ENCODE assay signal across 13 mouse cellular contexts in the genomic region with DNA sequence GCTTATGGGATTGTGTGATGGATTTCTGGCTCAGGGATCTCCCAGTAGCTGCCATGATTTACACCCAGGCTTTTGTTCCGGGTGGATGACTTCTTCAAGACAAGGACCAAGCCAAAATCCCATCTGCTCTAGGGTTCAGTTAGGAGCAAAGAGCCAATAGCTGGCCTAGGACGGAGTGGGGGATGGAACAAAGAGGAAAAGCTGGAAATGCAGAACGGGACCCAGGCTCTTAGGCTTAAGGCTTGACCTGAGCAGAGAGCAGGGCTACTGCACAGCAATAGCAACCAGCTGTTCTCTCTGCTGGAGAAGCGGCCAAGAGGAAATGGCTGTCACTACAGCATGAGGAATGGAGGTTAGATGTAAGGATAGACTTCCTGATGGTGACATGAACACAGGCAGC. TPM values are rescaled to one million over a fixed set of nuclear protein-coding genes. Genes with fewer than 3 reads are reported as not detected.
DNase-seq lines count a peak whose midpoint lies in the region; ATAC-seq lines count a peak whose summit lies in the region.
"Had no signal": no experiment of that assay in that cellular context is flagged by ENCODE, and none has a peak within 500 bp of the region (broad histone marks: within the 10 kb centered on the region; RNA-seq: fewer than 3 reads in every experiment).

No protein-coding gene starts in this region.

- peaks cover 37% of the 10 kb centered on the region for H3K4me1 ChIP-seq in hindbrain, embryonic 10.5 days (replicated peaks)
- H3K4me1 ChIP-seq in hindbrain, embryonic 12.5 days: peaks cover 16% of the 10 kb centered on the region; the same call in 1 of the 2 replicates
- H3K4me1 ChIP-seq in forebrain, embryonic 14.5 days (ENCODE audit: control insufficient read depth, insufficient read depth, low read length): no peaks in the 10 kb centered on the region
- H3K4me1 ChIP-seq: embryonic facial prominence, embryonic 15.5 days had no signal

- intact Hi-C loops in heart, postnatal 14 days (cut with DNase I): no loop called here

- no peak for ATAC-seq in hindbrain, embryonic 12.5 days (ENCODE audit: low FRiP score)
- ATAC-seq in forebrain, embryonic 14.5 days: no peak
- ATAC-seq: hindbrain, embryonic 16.5 days had no signal

- H3K9me3 ChIP-seq in hindbrain, embryonic 10.5 days: no peaks in the 10 kb centered on the region
- no peaks in the 10 kb centered on the region for H3K9me3 ChIP-seq in hindbrain, embryonic 12.5 days (replicated peaks)
- no peaks in the 10 kb centered on the region for H3K9me3 ChIP-seq in forebrain, embryonic 14.5 days (replicated peaks; ENCODE audit: control insufficient read depth, low read length)
- H3K9me3 ChIP-seq: embryonic facial prominence, embryonic 15.5 days; neural tube, embryonic 12.5 days had no signal

- H3K27ac ChIP-seq in hindbrain, embryonic 10.5 days: peak overlapping the region; percentile 18; the same call in 1 of the 2 replicates
- H3K27ac ChIP-seq in hindbrain, embryonic 12.5 days: no peak overlapping the region
- H3K27ac ChIP-seq in forebrain, embryonic 14.5 days (ENCODE audit: low read depth, low read length): no peak overlapping the region
- H3K27ac ChIP-seq: embryonic facial prominence, embryonic 15.5 days; neural tube, embryonic 12.5 days had no signal

- no peak overlapping the region for H3K9ac ChIP-seq in hindbrain, embryonic 12.5 days
- no peak overlapping the region for H3K9ac ChIP-seq in forebrain, embryonic 14.5 days (ENCODE audit: low read length)
- H3K9ac ChIP-seq: embryonic facial prominence, embryonic 15.5 days; neural tube, embryonic 12.5 days had no signal

- 54% methylated on average over 4 of the region's 4 CpGs for WGBS in hindbrain, embryonic 10.5 days
- 52% methylated on average over 4 of the region's 4 CpGs for WGBS in hindbrain, embryonic 12.5 days
- WGBS in forebrain, embryonic 14.5 days: 71% methylated on average over 4 of the region's 4 CpGs

- no peaks in the 10 kb centered on the region for H3K36me3 ChIP-seq in hindbrain, embryonic 10.5 days
- no peaks in the 10 kb centered on the region for H3K36me3 ChIP-seq in hindbrain, embryonic 12.5 days
- no peaks in the 10 kb centered on the region for H3K36me3 ChIP-seq in forebrain, embryonic 14.5 days (ENCODE audit: control insufficient read depth, insufficient read depth, low read length)
- H3K36me3 ChIP-seq: embryonic facial prominence, embryonic 15.5 days; neural tube, embryonic 12.5 days had no signal

- H3K4me3 ChIP-seq in hindbrain, embryonic 10.5 days: no peak overlapping the region
- H3K4me3 ChIP-seq in hindbrain, embryonic 12.5 days: no peak overlapping the region
- no peak overlapping the region for H3K4me3 ChIP-seq in forebrain, embryonic 14.5 days (ENCODE audit: low read depth, low read length)
- H3K4me3 ChIP-seq: embryonic facial prominence, embryonic 15.5 days; neural tube, embryonic 12.5 days had no signal

- DNase-seq in hindbrain, embryonic 10.5 days (ENCODE audit: low spot score): no peak
- DNase-seq in brain, adult 2 months (ENCODE audit: low read depth, low spot score): peak; percentile 32
- DNase-seq in heart, postnatal 14 days: peak; percentile 17 to 36
- peak; percentile 49 to 65 for DNase-seq in kidney, postnatal 36 days
- no peak for DNase-seq in ovary, adult 18-20 months (ENCODE audit: low spot score)
- no peak for DNase-seq in adrenal gland, postnatal 25 days
- no peak for DNase-seq in forebrain, embryonic 14.5 days (ENCODE audit: low spot score)
- DNase-seq: spleen, adult 18-20 months; thymus, postnatal 25 days had no signal

- no peak overlapping the region for H3K4me2 ChIP-seq in hindbrain, embryonic 12.5 days (replicated peaks)
- no peak overlapping the region for H3K4me2 ChIP-seq in forebrain, embryonic 14.5 days (ENCODE audit: low read length)
- H3K4me2 ChIP-seq: embryonic facial prominence, embryonic 15.5 days; neural tube, embryonic 12.5 days had no signal

- no peaks in the 10 kb centered on the region for H3K27me3 ChIP-seq in hindbrain, embryonic 10.5 days (ENCODE audit: insufficient read depth, poor library complexity, severe bottlenecking)
- no peaks in the 10 kb centered on the region for H3K27me3 ChIP-seq in hindbrain, embryonic 12.5 days
- no peaks in the 10 kb centered on the region for H3K27me3 ChIP-seq in forebrain, embryonic 14.5 days (replicated peaks; ENCODE audit: control insufficient read depth, insufficient read depth, low read length)
- H3K27me3 ChIP-seq: embryonic facial prominence, embryonic 15.5 days; neural tube, embryonic 12.5 days had no signal

RNA-seq across cellular contexts. Expression of gene Cdk18, which starts 14.2 kb away (rescaled TPM):
- polyA plus RNA-seq in hindbrain, embryonic 10.5 days (2016; fragmentation: Nextera tagmentation; extraction: Ambion mirVana): 2.1 and 2.2 TPM in 2 replicates
- polyA plus RNA-seq in hindbrain, embryonic 12.5 days (2016; fragmentation: Nextera tagmentation; extraction: Ambion mirVana): 0.99 and 1.4 TPM in 2 replicates
- total RNA-seq in heart, postnatal 14 days (2021): 10 to 100 TPM in 1 of 2 experiments, 1 to 10 TPM in 1; 9.9 to 12.5 TPM
- total RNA-seq in adrenal gland, postnatal 25 days (2021): 16.5 and 18.0 TPM in 2 replicates
- 0.31 and 0.69 TPM in 2 replicates for polyA plus RNA-seq in forebrain, embryonic 14.5 days (2014; fragmentation: Nextera tagmentation; extraction: Ambion mirVana)

RNA-seq across cellular contexts. Expression of gene Mfsd4a, which starts 57.4 kb away (rescaled TPM):
- polyA plus RNA-seq in hindbrain, embryonic 10.5 days (2016; fragmentation: Nextera tagmentation; extraction: Ambion mirVana): 10.7 and 12.2 TPM in 2 replicates
- 15.4 and 16.2 TPM in 2 replicates for polyA plus RNA-seq in hindbrain, embryonic 12.5 days (2016; fragmentation: Nextera tagmentation; extraction: Ambion mirVana)
- 1 to 10 TPM; 1.2 to 1.4 TPM for total RNA-seq in heart, postnatal 14 days (2021)
- total RNA-seq in adrenal gland, postnatal 25 days (2021): 29.5 and 29.9 TPM in 2 replicates
- 3.7 and 5.0 TPM in 2 replicates for polyA plus RNA-seq in forebrain, embryonic 14.5 days (2014; fragmentation: Nextera tagmentation; extraction: Ambion mirVana)

Comparison
In these comparisons a context has a peak if more than half of its experiments do, and no peak if none do; other contexts are left out.
1. DNase-seq: peak in brain, adult 2 months (single experiment), heart, postnatal 14 days (2 of 2) and kidney, postnatal 36 days (2 of 2); none in hindbrain, embryonic 10.5 days (single experiment), ovary, adult 18-20 months (single experiment), adrenal gland, postnatal 25 days (single experiment) and forebrain, embryonic 14.5 days (single experiment).